Mouse (Mus musculus) midbrain, embryonic 16.5 days (tissue): Measurements from ENCODE around the gene Otogl. TPM values are rescaled to one million over a fixed set of nuclear protein-coding genes. Genes with fewer than 3 reads are reported as not detected.

Experiments
- ATAC-seq: fragments of 200-750 bp; cut with Nextera tagmentation; 2 replicates; pipeline ENCODE4 v1.8.0; 2017; ENCODE audit warnings: moderate TSS enrichment
- H3K27ac ChIP-seq: fragments of 300-500 bp; sonication (generic); 2 replicates; pipeline ENCODE4 v1.5.1; 2014; ENCODE audit warnings: mild to moderate bottlenecking, low read length, mixed read lengths
- H3K27me3 ChIP-seq: fragments of 300-500 bp; sonication (generic); 2 replicates; pipeline ENCODE4 v1.6.1; 2014; ENCODE audit warnings: low read depth, low read length, mixed read lengths; ENCODE audit not compliant: control insufficient read depth, insufficient read depth
- H3K36me3 ChIP-seq: fragments of 300-500 bp; sonication (generic); 2 replicates; pipeline ENCODE4 v1.6.1; 2014; ENCODE audit warnings: mild to moderate bottlenecking, low read length, moderate library complexity, mixed read lengths; ENCODE audit not compliant: control insufficient read depth, insufficient read depth
- H3K4me1 ChIP-seq: fragments of 300-500 bp; sonication (generic); 2 replicates; pipeline ENCODE4 v1.6.1; 2014; ENCODE audit warnings: mild to moderate bottlenecking, low read length, mixed read lengths; ENCODE audit not compliant: control insufficient read depth, insufficient read depth
- H3K4me2 ChIP-seq: fragments of 300-500 bp; sonication (generic); 2 replicates; pipeline ENCODE4 v1.6.1; 2014; ENCODE audit warnings: mild to moderate bottlenecking, low read length, mixed read lengths
- H3K4me3 ChIP-seq: fragments of 300-500 bp; sonication (generic); 2 replicates; pipeline ENCODE4 v1.5.1; 2014; ENCODE audit warnings: low read depth, mild to moderate bottlenecking, low read length, moderate library complexity, mixed read lengths
- H3K9ac ChIP-seq: fragments of 300-500 bp; sonication (generic); 2 replicates; pipeline ENCODE4 v1.6.1; 2014; ENCODE audit warnings: low read depth, low read length, mixed read lengths
- H3K9me3 ChIP-seq: fragments of 300-500 bp; sonication (generic); replicated peaks from 2 replicates; pipeline ENCODE4 v1.6.1; 2014; ENCODE audit warnings: mild to moderate bottlenecking, low read length, mixed read lengths; ENCODE audit not compliant: control insufficient read depth, poor library complexity, severe bottlenecking
- WGBS: fragments of 180-500 bp; shearing (Covaris S2); extraction: QIAGEN DNeasy Blood & Tissue Kit; methylation state at CpG from one replicate; pipeline ENCODE4 v1.1.7; 2014; 5-methylcytosine and 5-hydroxymethylcytosine counted together
- polyA plus RNA-seq: library from polyadenylated mRNA; unstranded; fragments of >200 nt; fragmentation: Nextera tagmentation; extraction: Ambion mirVana; gene quantifications from 2 replicates; pipeline ENCODE4 v1.2.1, GENCODE M21; 2015

Otogl gene
- polyA plus RNA-seq = 0.04 and 0.06 TPM in 2 replicates

GRCm38 (mm10) chr10:107912084-107912573 lies at the start of gene Otogl:
Otogl (minus strand) TSS chr10:107912134.
- H3K27ac ChIP-seq = no peak within 1 kb of the TSS
- no peak within 1 kb of the TSS for H3K4me2 ChIP-seq
- H3K4me3 ChIP-seq = no peak within 1 kb of the TSS
- ATAC-seq = no peak
- no peak within 1 kb of the TSS for H3K9ac ChIP-seq
- no peaks in the 10 kb centered on the region for H3K4me1 ChIP-seq
- 30% methylated on average over 7 of the region's 7 CpGs for WGBS
- H3K36me3 ChIP-seq = no peaks in the 10 kb centered on the region
- H3K27me3 ChIP-seq = no peaks in the 10 kb centered on the region
- H3K9me3 ChIP-seq = no peaks in the 10 kb centered on the region; the same call in 1 of the 2 replicates

- Histone ChIP-seq H3K9ac (no peak overlapping the region), H3K4me1 (no peaks in the 10 kb centered on the region), H3K9me3 (no peaks in the 10 kb centered on the region), H3K36me3 (no peaks in the 10 kb centered on the region), H3K4me3 (no peak overlapping the region), H3K27me3 (no peaks in the 10 kb centered on the region), H3K27ac (no peak overlapping the region), H3K4me2 (no peak overlapping the region)
- WGBS = 91% methylated on average over 5 of the region's 5 CpGs
- ATAC-seq = no peak
These were observed 44.7 kb upstream of the Otogl start for GRCm38 (mm10) chr10:107956588-107956987.

GRCm38 (mm10) chr10:107954444-107954843 lies 42.5 kb upstream of the Otogl start:
- no peaks in the 10 kb centered on the region for H3K27me3 ChIP-seq
- H3K4me1 ChIP-seq = no peaks in the 10 kb centered on the region
- ATAC-seq = no peak
- H3K4me2 ChIP-seq = no peak overlapping the region
- no peak overlapping the region for H3K4me3 ChIP-seq
- no peaks in the 10 kb centered on the region for H3K9me3 ChIP-seq
- no peak overlapping the region for H3K27ac ChIP-seq
- WGBS = 62% methylated on average over 6 of the region's 6 CpGs
- H3K36me3 ChIP-seq = no peaks in the 10 kb centered on the region
- H3K9ac ChIP-seq = no peak overlapping the region

GRCm38 (mm10) chr10:107951596-107951995 lies 39.7 kb upstream of the Otogl start:
- H3K9ac ChIP-seq = no peak overlapping the region
- WGBS = 93% methylated on average over 6 of the region's 6 CpGs
- no peaks in the 10 kb centered on the region for H3K36me3 ChIP-seq
- no peak for ATAC-seq
- H3K4me3 ChIP-seq = no peak overlapping the region
- no peaks in the 10 kb centered on the region for H3K4me1 ChIP-seq
- H3K27ac ChIP-seq = no peak overlapping the region
- H3K9me3 ChIP-seq = no peaks in the 10 kb centered on the region
- no peaks in the 10 kb centered on the region for H3K27me3 ChIP-seq
- no peak overlapping the region for H3K4me2 ChIP-seq

- Histone ChIP-seq H3K4me3 (no peak overlapping the region), H3K9ac (no peak overlapping the region), H3K4me2 (no peak overlapping the region), H3K27me3 (no peaks in the 10 kb centered on the region), H3K4me1 (no peaks in the 10 kb centered on the region), H3K9me3 (no peaks in the 10 kb centered on the region), H3K27ac (no peak overlapping the region), H3K36me3 (no peaks in the 10 kb centered on the region)
- ATAC-seq = no peak
- WGBS = 85% methylated on average over 5 of the region's 5 CpGs
These were observed 38.0 kb upstream of the Otogl start for GRCm38 (mm10) chr10:107949945-107950344.

- H3K9ac ChIP-seq = no peak overlapping the region
- no peak overlapping the region for H3K4me3 ChIP-seq
- WGBS = 88% methylated on average over 8 of the region's 8 CpGs
- H3K36me3 ChIP-seq = no peaks in the 10 kb centered on the region
- H3K4me2 ChIP-seq = no peak overlapping the region
- H3K27ac ChIP-seq = no peak overlapping the region
- no peaks in the 10 kb centered on the region for H3K9me3 ChIP-seq
- no peaks in the 10 kb centered on the region for H3K4me1 ChIP-seq
- no peak for ATAC-seq
- H3K27me3 ChIP-seq = no peaks in the 10 kb centered on the region
These were observed 36.7 kb upstream of the Otogl start for GRCm38 (mm10) chr10:107948647-107949046.

DNA sequence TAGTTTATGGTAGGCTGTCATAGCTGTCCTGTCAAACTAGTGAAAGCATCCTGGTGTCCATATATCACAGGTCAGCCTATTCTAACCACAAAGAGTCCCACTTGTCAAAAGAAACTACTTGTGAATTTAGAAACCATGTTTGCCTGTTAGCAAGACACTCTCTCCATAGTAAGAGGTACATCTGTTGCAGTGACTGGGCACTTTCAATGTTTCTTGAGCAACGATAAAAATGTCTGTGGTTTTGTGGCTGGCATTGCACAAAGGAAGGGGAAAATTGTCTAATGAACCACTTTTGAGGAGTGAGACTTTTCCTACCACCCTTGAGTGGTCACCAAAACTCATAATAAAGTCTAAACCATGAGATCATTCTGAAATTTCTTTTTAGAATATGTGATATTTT lies 36.1 kb upstream of the Otogl start:
- Histone ChIP-seq H3K4me3 (no peak overlapping the region), H3K9me3 (no peaks in the 10 kb centered on the region), H3K36me3 (no peaks in the 10 kb centered on the region), H3K4me2 (no peak overlapping the region), H3K27me3 (no peaks in the 10 kb centered on the region), H3K9ac (no peak overlapping the region), H3K4me1 (no peaks in the 10 kb centered on the region), H3K27ac (no peak overlapping the region)
- no peak for ATAC-seq
- 71% methylated on average over 1 of the region's 1 CpGs for WGBS

- Histone ChIP-seq H3K4me2 (no peak overlapping the region), H3K36me3 (no peaks in the 10 kb centered on the region), H3K4me3 (no peak overlapping the region), H3K4me1 (no peaks in the 10 kb centered on the region), H3K9ac (no peak overlapping the region), H3K27ac (no peak overlapping the region), H3K27me3 (no peaks in the 10 kb centered on the region), H3K9me3 (no peaks in the 10 kb centered on the region)
- WGBS = 49% methylated on average over 5 of the region's 5 CpGs
- no peak for ATAC-seq
These were observed 34.4 kb upstream of the Otogl start for GRCm38 (mm10) chr10:107946348-107946747.

DNA sequence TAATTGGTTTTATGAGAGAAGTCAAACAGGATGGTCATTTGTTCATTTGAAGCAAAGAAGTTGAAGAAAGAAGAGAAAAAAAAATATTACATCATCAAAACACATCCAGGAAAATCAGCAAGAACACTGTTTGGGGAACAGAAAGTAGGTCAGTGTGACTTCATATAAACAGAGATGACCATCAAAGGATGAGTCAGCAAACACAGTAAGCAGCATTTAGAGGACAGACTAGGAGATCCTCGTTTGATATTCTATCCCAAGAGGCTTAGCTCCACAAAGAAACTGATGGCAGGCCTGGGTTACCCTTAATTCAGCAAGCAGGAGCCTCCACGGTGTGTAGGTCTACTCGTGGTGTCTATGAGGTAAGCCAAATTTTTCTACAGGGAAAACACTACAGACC lies 31.9 kb upstream of the Otogl start:
- 74% methylated on average over 3 of the region's 3 CpGs for WGBS
- Histone ChIP-seq H3K4me1 (no peaks in the 10 kb centered on the region), H3K4me3 (no peak overlapping the region), H3K27me3 (no peaks in the 10 kb centered on the region), H3K27ac (no peak overlapping the region), H3K9ac (no peak overlapping the region), H3K9me3 (no peaks in the 10 kb centered on the region), H3K4me2 (no peak overlapping the region), H3K36me3 (no peaks in the 10 kb centered on the region)
- ATAC-seq = no peak
